Mouse (Mus musculus): ENCODE measurements around the gene Gm5447. TPM values are rescaled to one million over a fixed set of nuclear protein-coding genes. Genes with fewer than 3 reads are reported as not detected.

The Gm5447 gene
- total and polyA plus RNA-seq, 3 experiments: not detected

- no peak for DNase-seq (ENCODE audit: low read depth, low spot score)
- Histone ChIP-seq H3K9me3 (replicated peaks; ENCODE audit: insufficient read depth, low read length) (no peaks in the 10 kb centered on the region), H3K4me3 (ENCODE audit: control insufficient read depth in 1 of 2, insufficient read depth in 1 of 2, low read depth in 2 of 2, low read length in 2 of 2) (no peak overlapping the region), H3K9ac (ENCODE audit: control insufficient read depth, low read depth, low read length, poor library complexity, severe bottlenecking) (no peak overlapping the region), H3K79me2 (ENCODE audit: control insufficient read depth, insufficient read depth, low read length, poor library complexity) (no peaks in the 10 kb centered on the region), H3K27me3 (ENCODE audit: control insufficient read depth in 1 of 2, insufficient read depth in 2 of 2, low read length in 2 of 2) (peaks cover 2 to 11% of the 10 kb centered on the region in 2 experiments), H3K36me3 (ENCODE audit: control insufficient read depth in 1 of 2, insufficient read depth in 2 of 2, low read length in 2 of 2) (no peaks in the 10 kb centered on the region), H3K27ac (ENCODE audit: control insufficient read depth, low read depth, low read length) (no peak overlapping the region), H3K4me1 (ENCODE audit: control insufficient read depth in 1 of 2, insufficient read depth in 2 of 2, low read length in 2 of 2) (no peaks in the 10 kb centered on the region)
- TF ChIP-seq ELF1 (IDR thresholded peaks at IDR 0.05; ENCODE audit: low read depth, low read length) (no peak), EP300 (IDR thresholded peaks at IDR 0.05; ENCODE audit: low read depth in 1 of 2, low read length in 2 of 2) (no peak), TAL1 (IDR thresholded peaks at IDR 0.05; ENCODE audit: low read length) (no peak), TBP (IDR thresholded peaks at IDR 0.05; ENCODE audit: low read depth, low read length) (no peak), MAFK (IDR thresholded peaks at IDR 0.05; ENCODE audit: borderline replicate concordance, low read depth, low read length) (no peak), SIN3A (IDR thresholded peaks at IDR 0.05; ENCODE audit: low read length) (no peak), E2F4 (IDR thresholded peaks at IDR 0.05; ENCODE audit: borderline replicate concordance, low read depth, low read length) (no peak), RAD21 (IDR thresholded peaks at IDR 0.05; ENCODE audit: low read depth, low read length) (no peak), CHD1 (IDR thresholded peaks at IDR 0.05; ENCODE audit: low read depth, low read length) (no peak), BHLHE40 (IDR thresholded peaks at IDR 0.05; ENCODE audit: borderline replicate concordance, low read depth, low read length) (no peak), CTCF (IDR thresholded peaks at IDR 0.05 in 2 of 3, conservative IDR thresholded peaks at IDR 0.05 in 1 of 3; ENCODE audit: control insufficient read depth in 1 of 3, insufficient read depth in 1 of 3, low read depth in 2 of 3, low read length in 3 of 3, poor library complexity in 1 of 3, severe bottlenecking in 1 of 3) (no peak)
Measured at GRCm38 (mm10) chr13:30990233-30990632, 16.2 kb downstream of the Gm5447 start.

GRCm38 (mm10) chr13:30993819-30994218 lies 19.8 kb downstream of the Gm5447 start:
- no peaks in the 10 kb centered on the region for H3K36me3 ChIP-seq (ENCODE audit: control insufficient read depth in 1 of 2, insufficient read depth in 2 of 2, low read length in 2 of 2)
- H3K27me3 ChIP-seq (ENCODE audit: control insufficient read depth in 1 of 2, insufficient read depth in 2 of 2, low read length in 2 of 2): peaks cover 0 to under 1% of the 10 kb centered on the region in 2 experiments; a peak in 3 of 4 replicates
- no peak overlapping the region for H3K4me3 ChIP-seq (ENCODE audit: control insufficient read depth in 1 of 2, insufficient read depth in 1 of 2, low read depth in 2 of 2, low read length in 2 of 2)
- no peak overlapping the region for H3K9ac ChIP-seq (ENCODE audit: control insufficient read depth, low read depth, low read length, poor library complexity, severe bottlenecking)
- H3K4me1 ChIP-seq (ENCODE audit: control insufficient read depth in 1 of 2, insufficient read depth in 2 of 2, low read length in 2 of 2): no peaks in the 10 kb centered on the region
- no peak overlapping the region for H3K27ac ChIP-seq (ENCODE audit: control insufficient read depth, low read depth, low read length)
- DNase-seq (ENCODE audit: low read depth, low spot score): peak; percentile 53
- H3K79me2 ChIP-seq (ENCODE audit: control insufficient read depth, insufficient read depth, low read length, poor library complexity): no peaks in the 10 kb centered on the region
- H3K9me3 ChIP-seq (replicated peaks; ENCODE audit: insufficient read depth, low read length): no peaks in the 10 kb centered on the region
- TF ChIP-seq JUND (IDR thresholded peaks at IDR 0.05; ENCODE audit: low read depth, low read length) (no peak), ZKSCAN1 (IDR thresholded peaks at IDR 0.05; ENCODE audit: low read depth, low read length) (no peak), MYC (IDR thresholded peaks at IDR 0.05; ENCODE audit: low read depth, low read length) (no peak), MXI1 (IDR thresholded peaks at IDR 0.05; ENCODE audit: low read depth, low read length) (no peak), SMC3 (IDR thresholded peaks at IDR 0.05; ENCODE audit: low read depth, low read length) (peak; percentile 68), CTCF (IDR thresholded peaks at IDR 0.05 in 2 of 3, conservative IDR thresholded peaks at IDR 0.05 in 1 of 3; ENCODE audit: control insufficient read depth in 1 of 3, insufficient read depth in 1 of 3, low read depth in 2 of 3, low read length in 3 of 3, poor library complexity in 1 of 3, severe bottlenecking in 1 of 3) (peak; percentile 46 to 78 (median 69)), POLR2A (IDR thresholded peaks at IDR 0.05; ENCODE audit: control insufficient read depth in 1 of 2, insufficient read depth in 1 of 2, low read depth in 1 of 2, low read length in 2 of 2, poor library complexity in 1 of 2) (no peak), TAL1 (IDR thresholded peaks at IDR 0.05; ENCODE audit: low read length) (no peak), MAZ (IDR thresholded peaks at IDR 0.05; ENCODE audit: low read depth, low read length) (no peak), NRF1 (IDR thresholded peaks at IDR 0.05; ENCODE audit: insufficient read depth, low read depth, low read length, poor library complexity, severe bottlenecking) (no peak), POLR2AphosphoS5 (IDR thresholded peaks at IDR 0.05; ENCODE audit: borderline replicate concordance, low read depth, low read length) (no peak), CHD2 (IDR thresholded peaks at IDR 0.05; ENCODE audit: low read length) (no peak), MYB (IDR thresholded peaks at IDR 0.05; ENCODE audit: low read depth, low read length) (no peak), ZMIZ1 (IDR thresholded peaks at IDR 0.05; ENCODE audit: low read depth, low read length) (no peak), POLR2AphosphoS2 (IDR thresholded peaks at IDR 0.05; ENCODE audit: low read length) (no peak), ZNF384 (IDR thresholded peaks at IDR 0.05; ENCODE audit: low read depth, low read length) (no peak), ETS1 (IDR thresholded peaks at IDR 0.05; ENCODE audit: low read depth, low read length) (no peak), MAX (IDR thresholded peaks at IDR 0.05; ENCODE audit: low read length) (no peak), RCOR1 (IDR thresholded peaks at IDR 0.05; ENCODE audit: low read depth, low read length) (no peak), USF2 (IDR thresholded peaks at IDR 0.05; ENCODE audit: borderline replicate concordance in 1 of 2, insufficient read depth in 1 of 2, low read depth in 1 of 2, low read length in 2 of 2) (no peak), RAD21 (IDR thresholded peaks at IDR 0.05; ENCODE audit: low read depth, low read length) (peak; percentile 46), ZC3H11A (IDR thresholded peaks at IDR 0.05; ENCODE audit: low read depth, low read length) (no peak), GATA1 (IDR thresholded peaks at IDR 0.05; ENCODE audit: low read depth, low read length) (no peak), MEF2A (IDR thresholded peaks at IDR 0.05; ENCODE audit: extremely low read depth, insufficient replicate concordance, low read depth, low read length, poor library complexity, severe bottlenecking) (no peak)

Measured in MEL (cell line).